Mouse (Mus musculus) right cerebral cortex, postnatal 10 days (tissue): ENCODE results near the gene Fshr.

Experiments used
- DNase-seq, 2 experiments: peaks; one replicate each; pipeline ENCODE4 v3.0.0; 2021; ENCODE audit warnings: low spot score in 2 of 2

Gene Fshr

DNA sequence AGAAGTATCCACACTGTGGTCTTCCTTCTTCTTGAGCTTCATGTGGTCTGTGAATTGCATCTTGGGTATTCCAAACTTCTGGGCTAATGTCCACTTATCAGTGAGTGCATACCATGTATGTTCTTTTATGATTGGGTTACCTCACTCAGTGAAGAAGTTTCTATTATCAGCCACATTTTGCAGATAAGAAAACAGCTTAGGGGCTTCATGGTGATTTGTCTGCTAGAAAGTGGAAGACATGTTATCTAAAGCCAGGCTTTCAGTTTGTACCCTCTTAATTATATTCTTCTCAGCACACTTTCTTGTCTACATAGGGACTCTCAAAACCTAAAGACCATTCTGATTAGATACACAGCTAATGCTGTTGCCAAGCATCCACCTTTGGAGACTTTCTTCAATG lies 165.8 kb downstream of the Fshr start:
- DNase-seq, result no peak

GRCm38 (mm10) chr17:89032981-89033380 lies 167.5 kb downstream of the Fshr start:
- no peak for DNase-seq

DNA sequence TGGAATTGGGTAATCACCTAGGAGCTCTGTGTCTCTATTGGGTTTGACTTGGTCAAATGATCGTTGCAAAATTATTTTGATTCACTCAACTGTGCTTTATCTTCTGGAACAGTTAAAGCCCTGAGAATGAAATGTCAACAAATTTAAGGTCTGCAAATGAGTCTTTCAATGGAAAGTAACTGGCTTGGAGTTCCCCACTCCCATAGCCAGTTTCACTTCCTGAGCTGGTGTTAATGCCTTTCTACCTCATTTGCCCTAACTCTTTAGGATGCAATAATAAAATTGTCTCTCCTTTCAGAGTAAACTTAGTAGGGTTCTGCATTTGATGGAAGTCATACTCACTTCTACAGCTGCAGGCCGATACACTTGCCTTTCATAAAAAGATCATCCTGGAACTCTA lies 181.0 kb downstream of the Fshr start:
- no peak for DNase-seq

DNA sequence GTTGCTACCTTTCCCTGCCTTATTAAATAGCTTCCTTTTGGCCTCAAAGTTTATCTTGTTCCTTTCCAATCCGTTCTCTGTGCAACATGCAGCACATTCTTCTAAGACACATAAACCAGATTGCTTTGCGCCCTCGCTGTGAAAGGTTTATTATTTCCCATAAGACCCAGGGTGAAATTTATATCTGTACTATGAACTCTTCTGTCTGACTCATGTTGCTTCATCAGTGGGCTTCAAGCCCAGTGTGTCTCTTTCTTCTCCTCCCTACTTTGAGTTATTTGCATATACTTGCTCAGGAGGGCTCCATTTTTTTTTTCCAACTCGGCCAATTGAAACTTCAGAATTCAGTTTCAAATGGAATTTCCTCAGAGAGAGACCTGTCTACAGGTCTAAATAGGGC lies 183.5 kb downstream of the Fshr start:
- no peak for DNase-seq

GRCm38 (mm10) chr17:89013691-89014090 lies 186.8 kb downstream of the Fshr start:
- no peak for DNase-seq

DNA sequence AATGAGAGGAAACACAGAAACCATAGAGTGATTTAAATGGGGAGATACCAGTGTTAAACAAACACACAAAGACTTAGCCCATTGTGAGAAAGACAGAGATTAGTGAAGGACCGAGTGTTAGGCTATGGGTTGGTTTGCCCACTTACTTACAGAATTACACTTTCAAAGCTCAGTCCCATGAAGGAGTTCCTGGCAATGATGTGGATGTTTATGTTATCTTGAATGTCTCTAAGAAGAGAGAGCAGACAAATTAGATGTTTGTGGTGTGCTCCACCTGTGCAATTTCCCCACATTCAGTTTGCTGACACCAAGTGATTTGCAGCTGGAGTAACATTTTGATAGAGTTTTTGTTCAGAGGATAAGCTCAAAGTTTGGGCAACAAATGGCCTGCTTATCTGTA lies 191.4 kb downstream of the Fshr start:
- no peak for DNase-seq

GRCm38 (mm10) chr17:89008680-89009079 lies 191.8 kb downstream of the Fshr start:
- DNase-seq, result no peak

DNA sequence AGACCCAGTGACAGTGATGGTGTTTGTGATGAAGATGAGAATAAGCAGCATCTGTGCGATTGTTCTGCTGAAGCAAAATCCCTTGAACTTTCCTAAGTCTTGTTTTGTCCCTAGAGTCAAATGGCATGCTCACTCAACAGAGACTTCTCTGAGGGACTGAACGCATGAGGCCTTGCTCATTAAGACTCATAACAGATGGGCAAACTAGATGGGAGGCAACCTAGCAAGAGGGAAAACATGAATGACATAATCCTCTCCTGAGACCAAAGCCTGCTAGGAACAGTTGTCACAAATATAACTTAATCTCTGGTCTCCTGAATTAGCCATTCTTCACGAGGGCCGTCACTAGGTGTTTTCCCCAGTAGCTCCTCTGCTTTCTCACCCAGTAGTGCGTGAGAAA lies 194.5 kb downstream of the Fshr start:
- no peak for DNase-seq

DNA sequence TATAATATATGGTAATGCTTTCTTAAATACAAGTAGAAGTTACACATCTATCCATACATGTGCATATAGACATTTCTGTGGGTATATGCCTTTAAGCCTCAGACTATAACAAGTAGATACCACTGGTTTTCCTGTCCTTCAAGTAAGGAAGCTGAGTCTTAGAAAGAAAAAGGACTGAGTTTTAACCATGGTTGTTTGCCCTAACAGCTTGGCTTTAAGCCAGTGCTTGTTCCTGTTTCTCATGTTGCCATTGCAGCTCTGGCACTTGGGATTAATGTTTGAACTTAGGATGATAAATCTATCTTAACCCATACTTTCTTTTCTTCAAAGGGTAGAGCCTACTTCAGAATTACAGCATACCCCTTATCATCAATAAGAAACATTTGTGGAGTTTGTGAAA lies 200.6 kb downstream of the Fshr start:
- no peak for DNase-seq

GRCm38 (mm10) chr17:88998243-88998642 lies 202.2 kb downstream of the Fshr start:
- DNase-seq, result no peak

DNA sequence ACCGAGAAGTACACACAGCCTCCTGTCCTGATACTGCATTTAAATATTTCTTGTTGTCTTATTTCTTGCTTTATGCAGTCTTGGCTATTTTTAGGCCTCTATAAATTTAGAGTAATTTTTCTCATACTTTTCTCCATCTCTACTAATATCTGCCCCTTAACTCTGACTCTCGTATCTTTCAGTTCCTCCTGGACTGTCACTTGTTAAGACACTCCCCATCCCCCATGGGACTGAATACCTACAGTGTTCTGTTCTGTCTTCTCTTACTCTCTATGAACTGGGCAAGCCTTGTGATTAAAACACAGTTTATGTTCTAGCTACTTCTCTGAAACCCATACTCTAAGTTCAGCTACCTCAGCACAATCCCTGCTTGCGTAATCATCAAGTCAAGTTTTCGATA lies 209.2 kb downstream of the Fshr start:
- DNase-seq, result no peak

DNA sequence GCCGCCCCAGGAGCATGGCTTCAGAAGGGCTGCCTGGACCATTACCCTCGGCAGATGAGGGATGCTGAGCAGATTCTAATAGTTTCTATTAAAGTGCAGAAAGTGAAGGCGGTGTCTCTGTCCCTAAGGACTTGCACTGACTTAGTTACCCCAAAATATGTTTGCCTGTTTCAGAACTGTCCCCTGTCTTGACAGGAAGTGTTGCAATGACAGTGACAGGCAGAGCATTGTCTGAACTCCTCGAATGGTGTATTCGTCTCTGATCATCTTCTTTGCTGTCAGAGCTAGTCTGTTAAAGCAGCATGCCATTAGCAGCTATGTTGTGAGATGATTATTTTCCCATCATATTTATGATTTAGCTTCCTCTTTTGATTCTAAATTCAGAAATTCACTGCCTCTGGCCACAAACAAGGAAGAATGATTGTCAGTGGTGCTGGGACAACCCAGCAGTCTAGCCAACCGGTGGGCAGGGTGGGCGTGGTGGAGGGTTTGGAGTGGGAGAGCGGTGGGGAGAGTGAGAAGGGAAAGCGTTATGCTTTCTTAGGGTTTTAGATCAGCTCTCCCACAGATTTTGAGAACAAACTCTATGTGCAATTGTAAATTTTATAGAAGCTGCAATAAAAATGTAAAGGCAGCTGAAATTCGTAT lies 219.6 kb downstream of the Fshr start:
- no peak for DNase-seq

- no peak for DNase-seq
Observed at GRCm38 (mm10) chr17:88974538-88974937, 225.9 kb downstream of the Fshr start.

- no peak for DNase-seq
Observed at GRCm38 (mm10) chr17:88966028-88966427, 234.4 kb downstream of the Fshr start.

- DNase-seq, result peak; percentile 83 to 87
Observed at GRCm38 (mm10) chr17:88954011-88954410, 246.5 kb downstream of the Fshr start.

DNA sequence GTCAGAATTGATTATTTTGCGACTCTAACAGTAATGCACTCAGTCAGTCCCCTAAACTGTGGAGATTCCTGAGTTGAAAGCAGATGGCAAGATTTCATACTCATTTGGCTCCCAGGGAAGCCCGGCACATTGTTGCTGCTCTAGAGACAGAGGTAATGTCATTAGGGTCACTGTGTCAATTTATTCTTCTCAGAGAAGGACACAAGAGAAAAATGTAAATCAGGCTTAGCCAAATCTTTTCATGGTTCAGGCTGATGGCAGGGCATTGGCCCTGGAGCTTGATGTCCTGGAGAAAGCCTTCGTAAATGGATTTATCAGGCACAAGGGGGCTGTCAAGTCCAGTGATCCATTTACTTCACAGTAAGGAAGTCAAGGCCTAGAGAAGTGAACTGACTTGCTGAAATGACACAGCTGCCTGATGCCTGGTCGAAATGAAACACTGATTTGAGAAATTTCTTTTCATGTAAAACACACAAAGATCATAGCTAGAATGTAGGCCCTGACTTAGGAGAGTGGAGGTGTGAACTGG lies 262.3 kb downstream of the Fshr start:
- DNase-seq, result no peak

DNA sequence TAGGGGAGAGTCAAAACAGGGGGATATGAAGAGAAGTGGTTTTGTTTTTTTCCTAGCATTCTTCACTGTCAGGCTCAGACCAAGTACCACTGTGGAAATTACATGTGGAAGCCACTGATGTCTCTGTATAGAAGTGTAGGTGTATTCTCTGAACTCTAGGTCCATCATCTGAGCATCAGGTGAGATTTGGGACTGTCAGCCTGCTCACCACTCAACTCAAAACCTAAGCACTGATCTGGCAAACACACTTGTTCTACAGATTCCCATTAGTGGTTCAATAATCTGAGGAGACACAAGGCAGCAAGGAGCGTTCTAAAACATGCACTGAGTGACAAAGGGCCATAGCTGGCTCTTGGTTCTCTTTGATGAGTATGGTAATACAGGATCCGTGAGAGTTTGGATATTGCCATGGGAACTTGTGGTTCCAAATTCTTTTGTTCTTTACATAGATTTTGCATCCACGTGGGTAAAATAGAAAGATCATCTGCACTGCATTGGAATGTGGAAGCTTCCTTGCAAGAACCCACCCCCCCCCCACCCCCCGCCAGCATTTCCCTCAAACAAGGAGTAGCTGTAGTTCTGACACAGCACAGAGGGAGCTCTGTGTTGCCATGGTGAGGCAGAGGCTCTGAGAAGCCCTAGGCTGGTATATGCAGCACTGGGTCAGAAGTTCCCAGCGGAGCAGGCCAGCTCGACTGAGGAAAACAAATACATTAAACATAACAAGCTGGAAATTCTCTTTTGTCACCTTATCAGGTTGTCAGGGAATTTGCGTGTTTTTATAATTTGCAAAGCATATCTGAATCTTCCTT lies 262.9 kb downstream of the Fshr start:
- DNase-seq, result peak; percentile 69 to 85

- no peak for DNase-seq
Observed at GRCm38 (mm10) chr17:88936941-88937340, 263.5 kb downstream of the Fshr start.
